Mouse (Mus musculus) left cerebral cortex, adult 9 months (tissue): ENCODE data around the gene Atox1.

Experiments used
- DNase-seq, 2 experiments: peaks; one replicate each; pipeline ENCODE4 v3.0.0; 2022; ENCODE audit warnings: low spot score in 2 of 2

Gene Atox1

GRCm38 (mm10) chr11:55413416-55413796, 47.6 kb downstream of the Atox1 start:
- no peak for DNase-seq

- DNase-seq = no peak
These were observed 48.2 kb downstream of the Atox1 start for GRCm38 (mm10) chr11:55412680-55413415.

GRCm38 (mm10) chr11:55412034-55412433, 49.0 kb downstream of the Atox1 start:
- DNase-seq = no peak

GRCm38 (mm10) chr11:55410502-55410901, 50.5 kb downstream of the Atox1 start:
- DNase-seq = no peak

- DNase-seq = no peak
These were observed 51.0 kb downstream of the Atox1 start for GRCm38 (mm10) chr11:55410005-55410404.

- no peak for DNase-seq
These were observed 53.9 kb downstream of the Atox1 start for GRCm38 (mm10) chr11:55407133-55407532.

GRCm38 (mm10) chr11:55405601-55406469, 55.2 kb downstream of the Atox1 start:
- DNase-seq = no peak

- DNase-seq = no peak
These were observed 56.2 kb downstream of the Atox1 start for GRCm38 (mm10) chr11:55404659-55405457.

- DNase-seq = no peak
These were observed 60.2 kb downstream of the Atox1 start for GRCm38 (mm10) chr11:55400863-55401262.

GRCm38 (mm10) chr11:55398371-55398770, 62.7 kb downstream of the Atox1 start:
- no peak for DNase-seq

GRCm38 (mm10) chr11:55397441-55397840, 63.6 kb downstream of the Atox1 start:
- no peak for DNase-seq

GRCm38 (mm10) chr11:55397036-55397435, 64.0 kb downstream of the Atox1 start:
- DNase-seq = no peak
